Mouse (Mus musculus): ENCODE data around the gene Hibch. TPM values are rescaled to one million over a fixed set of nuclear protein-coding genes. Genes with fewer than 3 reads are reported as not detected.

Hibch gene
- polyA plus RNA-seq, 1 experiment from 2014 or later, result 14.1 TPM

GRCm38 (mm10) chr1:52953548-52953947 lies 108.8 kb downstream of the Hibch start:
- Histone ChIP-seq H3K36me3 (ENCODE audit: insufficient read depth, low read length) (no peaks in the 10 kb centered on the region), H3K27ac (ENCODE audit: low read length) (no peak overlapping the region), H3K9me3 (ENCODE audit: low read length) (no peaks in the 10 kb centered on the region), H3K9ac (replicated peaks; ENCODE audit: low read depth) (no peak overlapping the region), H3K4me1 (ENCODE audit: insufficient read depth, low read depth, low read length) (peaks cover 9% of the 10 kb centered on the region; the same call in 1 of the 2 replicates), H3K27me3 (replicated peaks; ENCODE audit: insufficient read depth, low read length) (no peaks in the 10 kb centered on the region), H3K4me2 (replicated peaks; ENCODE audit: low read depth, low read length) (no peak overlapping the region; the same call in 1 of the 2 replicates), H3K4me3 (ENCODE audit: low read depth, low read length) (0 out of 2 replicates have a peak overlapping the region, but pooled peaks have one; percentile 46)
- TF ChIP-seq EP300 (IDR thresholded peaks at IDR 0.05) (no peak), CTCF (IDR thresholded peaks at IDR 0.05) (no peak)
- ATAC-seq (no peak), DNase-seq (ENCODE audit: low spot score) (no peak)
- 20% methylated on average over 4 of the region's 4 CpGs for WGBS

- 87% methylated on average over 2 of the region's 2 CpGs for WGBS
- ATAC-seq, result no peak
- Histone ChIP-seq H3K36me3 (ENCODE audit: insufficient read depth, low read length) (no peaks in the 10 kb centered on the region), H3K4me3 (ENCODE audit: low read depth, low read length) (no peak overlapping the region), H3K9me3 (ENCODE audit: low read length) (no peaks in the 10 kb centered on the region), H3K27me3 (replicated peaks; ENCODE audit: insufficient read depth, low read length) (no peaks in the 10 kb centered on the region), H3K4me1 (ENCODE audit: insufficient read depth, low read depth, low read length) (peaks cover 9% of the 10 kb centered on the region; the same call in 1 of the 2 replicates), H3K27ac (ENCODE audit: low read length) (no peak overlapping the region), H3K9ac (replicated peaks; ENCODE audit: low read depth) (no peak overlapping the region), H3K4me2 (replicated peaks; ENCODE audit: low read depth, low read length) (no peak overlapping the region)
- no peak for DNase-seq (ENCODE audit: low spot score)
- no peak for TF ChIP-seq EP300 (IDR thresholded peaks at IDR 0.05)
- TF ChIP-seq CTCF (IDR thresholded peaks at IDR 0.05), result no peak
These were observed 109.7 kb downstream of the Hibch start for GRCm38 (mm10) chr1:52954456-52954855.

DNA sequence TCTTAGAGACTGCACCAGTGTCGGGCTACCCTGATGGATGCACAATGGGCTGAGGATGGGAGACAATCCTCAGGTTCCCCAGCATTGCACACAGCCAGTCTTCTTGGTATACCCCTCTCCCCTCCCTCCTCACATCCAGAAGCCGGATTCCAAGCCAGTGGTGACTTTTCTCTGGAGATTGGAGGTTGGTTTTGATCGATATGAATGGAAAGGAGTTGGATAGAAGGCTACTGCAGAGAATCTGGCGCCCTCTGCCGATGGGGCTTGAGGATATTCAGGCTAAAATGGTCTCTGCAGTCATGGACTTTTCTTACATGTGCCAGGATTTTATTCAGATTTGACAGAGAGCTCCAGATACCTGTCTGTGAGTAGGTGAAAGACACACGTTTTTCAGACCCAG lies 110.4 kb downstream of the Hibch start:
- peak; percentile 44 for DNase-seq (ENCODE audit: low spot score)
- Histone ChIP-seq H3K9me3 (ENCODE audit: low read length) (no peaks in the 10 kb centered on the region), H3K27me3 (replicated peaks; ENCODE audit: insufficient read depth, low read length) (no peaks in the 10 kb centered on the region), H3K4me3 (ENCODE audit: low read depth, low read length) (no peak overlapping the region), H3K4me2 (replicated peaks; ENCODE audit: low read depth, low read length) (no peak overlapping the region), H3K36me3 (ENCODE audit: insufficient read depth, low read length) (no peaks in the 10 kb centered on the region), H3K27ac (ENCODE audit: low read length) (no peak overlapping the region), H3K4me1 (ENCODE audit: insufficient read depth, low read depth, low read length) (peaks cover 9% of the 10 kb centered on the region; the same call in 1 of the 2 replicates), H3K9ac (replicated peaks; ENCODE audit: low read depth) (no peak overlapping the region)
- TF ChIP-seq EP300 (IDR thresholded peaks at IDR 0.05) (no peak), CTCF (IDR thresholded peaks at IDR 0.05) (peak; percentile 71)
- WGBS, result 25% methylated on average over 6 of the region's 6 CpGs
- ATAC-seq, result no peak

GRCm38 (mm10) chr1:52956746-52957145 lies 112.0 kb downstream of the Hibch start:
- Histone ChIP-seq H3K36me3 (ENCODE audit: insufficient read depth, low read length) (no peaks in the 10 kb centered on the region), H3K9ac (replicated peaks; ENCODE audit: low read depth) (no peak overlapping the region), H3K4me3 (ENCODE audit: low read depth, low read length) (no peak overlapping the region), H3K27me3 (replicated peaks; ENCODE audit: insufficient read depth, low read length) (no peaks in the 10 kb centered on the region), H3K27ac (ENCODE audit: low read length) (no peak overlapping the region), H3K4me1 (ENCODE audit: insufficient read depth, low read depth, low read length) (peaks cover 9% of the 10 kb centered on the region; the same call in 1 of the 2 replicates), H3K4me2 (replicated peaks; ENCODE audit: low read depth, low read length) (no peak overlapping the region), H3K9me3 (ENCODE audit: low read length) (no peaks in the 10 kb centered on the region)
- no peak for TF ChIP-seq EP300 (IDR thresholded peaks at IDR 0.05)
- ATAC-seq, result no peak
- WGBS, result 72% methylated on average over 4 of the region's 4 CpGs
- DNase-seq (ENCODE audit: low spot score), result no peak

DNA sequence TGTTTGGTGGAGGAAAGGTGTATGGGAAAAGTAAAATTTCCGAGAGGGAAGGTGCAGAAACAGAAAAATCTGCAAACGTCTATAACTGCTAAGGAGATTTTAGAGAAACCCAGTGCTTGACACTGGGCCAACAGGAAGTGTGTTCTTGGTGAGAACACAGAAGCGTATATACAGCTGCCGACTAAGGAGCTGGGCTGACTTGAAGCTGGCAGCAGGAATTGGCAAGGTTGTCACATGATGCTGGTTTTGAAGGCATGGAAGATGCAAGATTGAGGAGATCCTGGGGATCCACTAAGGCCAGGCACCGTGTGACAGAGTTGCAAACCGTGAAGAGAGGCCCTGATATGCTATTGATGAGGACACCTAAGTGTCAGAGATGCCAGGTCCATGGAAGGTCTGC lies 115.5 kb downstream of the Hibch start:
- no peak overlapping the region for H3K27ac ChIP-seq (ENCODE audit: low read length)
- no peak overlapping the region for H3K4me2 ChIP-seq (replicated peaks; ENCODE audit: low read depth, low read length)
- ATAC-seq (no peak), DNase-seq (ENCODE audit: low spot score) (peak; percentile 16)
- no peaks in the 10 kb centered on the region for H3K36me3 ChIP-seq (ENCODE audit: insufficient read depth, low read length)
- H3K4me1 ChIP-seq (ENCODE audit: insufficient read depth, low read depth, low read length), result no peaks in the 10 kb centered on the region
- H3K9me3 ChIP-seq (ENCODE audit: low read length), result no peaks in the 10 kb centered on the region
- H3K9ac ChIP-seq (replicated peaks; ENCODE audit: low read depth), result no peak overlapping the region
- no peak for TF ChIP-seq EP300 (IDR thresholded peaks at IDR 0.05)
- no peak for TF ChIP-seq CTCF (IDR thresholded peaks at IDR 0.05)
- 32% methylated on average over 6 of the region's 6 CpGs for whole genome bisulfite sequencing
- H3K4me3 ChIP-seq (ENCODE audit: low read depth, low read length), result no peak overlapping the region
- H3K27me3 ChIP-seq (replicated peaks; ENCODE audit: insufficient read depth, low read length), result no peaks in the 10 kb centered on the region

DNA sequence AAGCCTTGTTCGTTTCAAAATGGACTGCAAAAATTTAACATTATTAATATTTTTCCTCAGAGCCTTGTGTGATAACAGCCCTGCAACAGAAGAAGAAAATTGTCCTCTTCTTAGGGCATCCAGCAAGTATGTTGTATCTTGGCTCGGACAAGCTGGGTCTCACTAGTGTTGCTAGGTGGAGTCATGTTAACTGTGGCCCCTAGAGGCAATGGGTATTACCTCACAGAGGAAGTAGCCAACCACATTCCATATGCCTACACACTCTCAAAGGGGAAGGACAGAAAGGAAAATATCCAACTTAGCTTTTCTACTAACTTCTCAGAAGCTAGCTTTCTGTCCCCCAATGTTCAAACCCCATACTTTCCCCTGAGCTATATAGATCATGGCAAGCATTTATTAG lies 118.4 kb downstream of the Hibch start:
- no peaks in the 10 kb centered on the region for H3K9me3 ChIP-seq (ENCODE audit: low read length)
- WGBS, result 71% methylated on average over 2 of the region's 2 CpGs
- no peak for ATAC-seq
- no peak overlapping the region for H3K4me2 ChIP-seq (replicated peaks; ENCODE audit: low read depth, low read length)
- TF ChIP-seq EP300 (IDR thresholded peaks at IDR 0.05), result no peak
- no peak for TF ChIP-seq CTCF (IDR thresholded peaks at IDR 0.05)
- no peak overlapping the region for H3K4me3 ChIP-seq (ENCODE audit: low read depth, low read length)
- DNase-seq (ENCODE audit: low spot score), result no peak
- H3K27ac ChIP-seq (ENCODE audit: low read length), result no peak overlapping the region
- no peaks in the 10 kb centered on the region for H3K4me1 ChIP-seq (ENCODE audit: insufficient read depth, low read depth, low read length)
- no peaks in the 10 kb centered on the region for H3K27me3 ChIP-seq (replicated peaks; ENCODE audit: insufficient read depth, low read length)
- H3K9ac ChIP-seq (replicated peaks; ENCODE audit: low read depth), result no peak overlapping the region
- no peaks in the 10 kb centered on the region for H3K36me3 ChIP-seq (ENCODE audit: insufficient read depth, low read length)

DNA sequence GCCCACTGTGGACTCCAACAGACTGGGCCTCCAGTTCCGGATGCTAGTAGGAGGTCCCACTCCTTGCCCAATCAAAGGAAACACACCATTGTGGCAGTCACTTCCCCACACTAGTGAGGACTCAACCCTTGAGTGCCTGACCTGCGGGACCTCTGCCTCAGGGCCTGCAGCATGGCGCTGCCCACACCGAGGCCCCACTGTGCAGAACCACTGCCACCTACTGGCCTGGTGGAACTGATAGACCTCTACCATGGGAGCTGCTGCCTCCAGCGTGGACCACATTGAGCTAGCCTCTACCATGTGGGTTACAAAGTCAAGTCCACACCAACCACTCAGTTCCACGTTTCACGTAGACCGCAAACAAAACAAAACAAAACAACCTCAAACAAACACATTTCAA lies 119.9 kb downstream of the Hibch start:
- Histone ChIP-seq H3K4me2 (replicated peaks; ENCODE audit: low read depth, low read length) (no peak overlapping the region), H3K9ac (replicated peaks; ENCODE audit: low read depth) (no peak overlapping the region), H3K9me3 (ENCODE audit: low read length) (no peaks in the 10 kb centered on the region), H3K27me3 (replicated peaks; ENCODE audit: insufficient read depth, low read length) (no peaks in the 10 kb centered on the region), H3K27ac (ENCODE audit: low read length) (no peak overlapping the region), H3K4me1 (ENCODE audit: insufficient read depth, low read depth, low read length) (no peaks in the 10 kb centered on the region), H3K4me3 (ENCODE audit: low read depth, low read length) (no peak overlapping the region), H3K36me3 (ENCODE audit: insufficient read depth, low read length) (no peaks in the 10 kb centered on the region)
- no peak; the same call in 1 of the 2 replicates for ATAC-seq
- 64% methylated on average over 8 of the region's 8 CpGs for WGBS
- no peak for DNase-seq (ENCODE audit: low spot score)
- TF ChIP-seq CTCF (IDR thresholded peaks at IDR 0.05) (peak; percentile 30), EP300 (IDR thresholded peaks at IDR 0.05) (no peak)

Other genes starting within 250 kb of the Hibch start
- gene Nemp2, start 214.2 kb upstream of the Hibch start, polyA plus RNA-seq (2015; fragmentation: Nextera tagmentation; extraction: Ambion mirVana), result 3.3 and 3.5 TPM in 2 replicates
- 4.2 TPM in 2 replicates for gene Mfsd6, start 117.5 kb upstream of the Hibch start, polyA plus RNA-seq (2015; fragmentation: Nextera tagmentation; extraction: Ambion mirVana)
- 9.3 and 10.4 TPM in 2 replicates for gene Inpp1, start 27.2 kb upstream of the Hibch start, polyA plus RNA-seq (2015; fragmentation: Nextera tagmentation; extraction: Ambion mirVana)
- gene 1700019D03Rik, start 175.2 kb downstream of the Hibch start, polyA plus RNA-seq (2015; fragmentation: Nextera tagmentation; extraction: Ambion mirVana), result 2.7 TPM in 2 replicates
- gene Mstn, start 216.7 kb downstream of the Hibch start, polyA plus RNA-seq (2015; fragmentation: Nextera tagmentation; extraction: Ambion mirVana), result not detected in 2 replicates